Mouse (Mus musculus) liver, embryonic 11.5 days (tissue): ENCODE data around the gene Pik3r3. TPM values are rescaled to one million over a fixed set of nuclear protein-coding genes. Genes with fewer than 3 reads are reported as not detected.
"Not testable (repeated sequence)": the region's sequence is repeated elsewhere in the genome, so short reads cannot be mapped to it uniquely, and the experiment has no call there.

Experiments used
- ATAC-seq: fragments of 200-750 bp; cut with Nextera tagmentation; replicated peaks from 2 replicates; pipeline ENCODE4 v1.8.0; 2017; ENCODE audit warnings: moderate number of reproducible peaks, mild to moderate bottlenecking, moderate TSS enrichment, moderate library complexity; ENCODE audit not compliant: low FRiP score
- DNase-seq: peaks from one replicate; pipeline ENCODE4 v3.0.0-alpha.2; 2017; ENCODE audit warnings: low spot score
- H3K27ac ChIP-seq: fragments of 300-500 bp; sonication (generic); 2 replicates; pipeline ENCODE4 v1.5.1; 2014; ENCODE audit warnings: mild to moderate bottlenecking, low read depth, low read length, control low read depth
- H3K27me3 ChIP-seq: fragments of 300-500 bp; sonication (generic); replicated peaks from 2 replicates; pipeline ENCODE4 v1.6.1; 2014; ENCODE audit warnings: low read length, mixed read lengths; ENCODE audit not compliant: control insufficient read depth, insufficient read depth
- H3K36me3 ChIP-seq: fragments of 300-500 bp; sonication (generic); 2 replicates; pipeline ENCODE4 v1.6.1; 2014; ENCODE audit warnings: mild to moderate bottlenecking, low read length, moderate library complexity, mixed read lengths; ENCODE audit not compliant: control insufficient read depth, insufficient read depth
- H3K4me1 ChIP-seq: fragments of 300-500 bp; sonication (generic); replicated peaks from 2 replicates; pipeline ENCODE4 v1.6.1; 2014; ENCODE audit warnings: low read length, mixed read lengths; ENCODE audit not compliant: control insufficient read depth, insufficient read depth
- H3K4me2 ChIP-seq: fragments of 300-500 bp; sonication (generic); 2 replicates; pipeline ENCODE4 v1.6.1; 2014; ENCODE audit warnings: mild to moderate bottlenecking, control low read depth, moderate library complexity
- H3K4me3 ChIP-seq: fragments of 300-500 bp; sonication (generic); 2 replicates; pipeline ENCODE4 v1.5.1; 2014; ENCODE audit warnings: low read depth, low read length, control low read depth
- H3K9ac ChIP-seq: fragments of 300-500 bp; sonication (generic); 2 replicates; pipeline ENCODE4 v1.6.1; 2014; ENCODE audit warnings: low read depth, low read length, control low read depth
- H3K9me3 ChIP-seq: fragments of 300-500 bp; sonication (generic); 2 replicates; pipeline ENCODE4 v1.6.1; 2016; ENCODE audit warnings: low read length, inconsistent platforms, mixed read lengths; ENCODE audit not compliant: control insufficient read depth
- WGBS: fragments of 180-500 bp; shearing (Covaris S2); extraction: QIAGEN DNeasy Blood & Tissue Kit; methylation state at CpG from one replicate; pipeline ENCODE4 v1.1.7; 2014; 5-methylcytosine and 5-hydroxymethylcytosine counted together
- polyA plus RNA-seq: library from polyadenylated mRNA; unstranded; fragments of >200 nt; fragmentation: Nextera tagmentation; extraction: Ambion mirVana; gene quantifications from 2 replicates; pipeline ENCODE4 v1.2.1, GENCODE M21; 2014

Gene Pik3r3
- polyA plus RNA-seq, 1 experiment from 2014 or later, result 6.3 TPM

GRCm38 (mm10) chr4:116243377-116243776, 22.0 kb downstream of the Pik3r3 start:
- H3K4me2 ChIP-seq, result no peak overlapping the region
- no peaks in the 10 kb centered on the region for H3K4me1 ChIP-seq
- 75% methylated on average over 3 of the region's 3 CpGs for WGBS
- no peaks in the 10 kb centered on the region for H3K27me3 ChIP-seq
- DNase-seq (no peak), ATAC-seq (no peak)
- H3K4me3 ChIP-seq, result no peak overlapping the region
- H3K9ac ChIP-seq, result no peak overlapping the region
- H3K27ac ChIP-seq, result no peak overlapping the region
- no peaks in the 10 kb centered on the region for H3K9me3 ChIP-seq
- no peaks in the 10 kb centered on the region for H3K36me3 ChIP-seq

GRCm38 (mm10) chr4:116244240-116244639, 22.8 kb downstream of the Pik3r3 start:
- H3K9me3 ChIP-seq, result no peaks in the 10 kb centered on the region
- DNase-seq, result no peak
- ATAC-seq, result no peak

GRCm38 (mm10) chr4:116245926-116246325, 24.5 kb downstream of the Pik3r3 start:
- peak; percentile 43 for DNase-seq
- not testable (repeated sequence) for H3K9ac ChIP-seq, H3K4me3 ChIP-seq, H3K4me1 ChIP-seq, H3K27me3 ChIP-seq, H3K4me2 ChIP-seq, H3K9me3 ChIP-seq, ATAC-seq, H3K36me3 ChIP-seq, H3K27ac ChIP-seq
- WGBS, result 34% methylated on average over 3 of the region's 3 CpGs

More at GRCm38 (mm10) chr4:116244240-116244639, 22.8 kb downstream of the Pik3r3 start:
- Histone ChIP-seq H3K4me2 (no peak overlapping the region), H3K4me1 (no peaks in the 10 kb centered on the region), H3K36me3 (no peaks in the 10 kb centered on the region), H3K27me3 (no peaks in the 10 kb centered on the region), H3K27ac (no peak overlapping the region), H3K9ac (no peak overlapping the region), H3K4me3 (no peak overlapping the region)
- WGBS, result 57% methylated on average over 2 of the region's 2 CpGs

- Histone ChIP-seq H3K27me3 (no peaks in the 10 kb centered on the region), H3K4me1 (no peaks in the 10 kb centered on the region), H3K9me3 (no peaks in the 10 kb centered on the region), H3K27ac (no peak overlapping the region), H3K4me3 (no peak overlapping the region), H3K36me3 (no peaks in the 10 kb centered on the region), H3K4me2 (no peak overlapping the region), H3K9ac (no peak overlapping the region)
- WGBS, result 79% methylated on average over 3 of the region's 3 CpGs
- ATAC-seq, result no peak
- no peak for DNase-seq
Observed at GRCm38 (mm10) chr4:116249986-116250385, 28.6 kb downstream of the Pik3r3 start.

GRCm38 (mm10) chr4:116268220-116268619, 46.8 kb downstream of the Pik3r3 start:
- DNase-seq (no peak), ATAC-seq (no peak)
- H3K27me3 ChIP-seq, result no peaks in the 10 kb centered on the region
- no peak overlapping the region for H3K4me2 ChIP-seq
- no peak overlapping the region for H3K4me3 ChIP-seq
- H3K9me3 ChIP-seq, result no peaks in the 10 kb centered on the region
- H3K27ac ChIP-seq, result no peak overlapping the region
- 87% methylated on average over 6 of the region's 6 CpGs for WGBS
- H3K4me1 ChIP-seq, result no peaks in the 10 kb centered on the region
- H3K9ac ChIP-seq, result no peak overlapping the region
- no peaks in the 10 kb centered on the region; the same call in 1 of the 2 replicates for H3K36me3 ChIP-seq

- DNase-seq (no peak), ATAC-seq (no peak)
- no peaks in the 10 kb centered on the region for H3K36me3 ChIP-seq
- no peaks in the 10 kb centered on the region for H3K4me1 ChIP-seq
- no peaks in the 10 kb centered on the region for H3K27me3 ChIP-seq
- H3K4me2 ChIP-seq, result no peak overlapping the region
- no peak overlapping the region for H3K9ac ChIP-seq
- 74% methylated on average over 2 of the region's 2 CpGs for WGBS
- no peak overlapping the region for H3K27ac ChIP-seq
- no peaks in the 10 kb centered on the region for H3K9me3 ChIP-seq
- no peak overlapping the region for H3K4me3 ChIP-seq
Observed at GRCm38 (mm10) chr4:116282211-116282610, 60.8 kb downstream of the Pik3r3 start.

- Histone ChIP-seq H3K4me1 (no peaks in the 10 kb centered on the region), H3K4me3 (no peak overlapping the region), H3K9me3 (no peaks in the 10 kb centered on the region), H3K27ac (no peak overlapping the region), H3K9ac (no peak overlapping the region), H3K36me3 (peaks cover 5% of the 10 kb centered on the region), H3K27me3 (no peaks in the 10 kb centered on the region), H3K4me2 (no peak overlapping the region)
- ATAC-seq (no peak), DNase-seq (no peak)
- WGBS, result 89% methylated on average over 6 of the region's 6 CpGs
Observed at GRCm38 (mm10) chr4:116291561-116291960, 70.1 kb downstream of the Pik3r3 start.

GRCm38 (mm10) chr4:116293296-116293695, 71.9 kb downstream of the Pik3r3 start:
- H3K9ac ChIP-seq, result no peak overlapping the region
- no peaks in the 10 kb centered on the region for H3K4me1 ChIP-seq
- H3K4me3 ChIP-seq, result no peak overlapping the region
- peaks cover 5% of the 10 kb centered on the region for H3K36me3 ChIP-seq
- H3K27ac ChIP-seq, result no peak overlapping the region
- no peaks in the 10 kb centered on the region for H3K27me3 ChIP-seq
- ATAC-seq (peak; percentile 39; the same call in 1 of the 2 replicates), DNase-seq (no peak)
- 76% methylated on average over 12 of the region's 12 CpGs for WGBS
- no peaks in the 10 kb centered on the region for H3K9me3 ChIP-seq
- no peak overlapping the region for H3K4me2 ChIP-seq

- no peaks in the 10 kb centered on the region for H3K4me1 ChIP-seq
- no peak overlapping the region for H3K4me2 ChIP-seq
- ATAC-seq (peak; percentile 49), DNase-seq (no peak)
- no peak overlapping the region for H3K4me3 ChIP-seq
- no peak overlapping the region for H3K9ac ChIP-seq
- H3K27ac ChIP-seq, result no peak overlapping the region
- 40% methylated on average over 4 of the region's 4 CpGs for whole genome bisulfite sequencing
- H3K9me3 ChIP-seq, result no peaks in the 10 kb centered on the region
- H3K27me3 ChIP-seq, result no peaks in the 10 kb centered on the region
- H3K36me3 ChIP-seq, result no peaks in the 10 kb centered on the region; the same call in 1 of the 2 replicates
Observed at GRCm38 (mm10) chr4:116300878-116301355, 79.5 kb downstream of the Pik3r3 start.
